Mouse (Mus musculus) frontal cortex, postnatal 10 days (tissue): ENCODE results near the gene Steap3.
"Not testable (repeated sequence)": the region's sequence is repeated elsewhere in the genome, so short reads cannot be mapped to it uniquely, and the experiment has no call there.

Experiments
- DNase-seq, 2 experiments: peaks; one replicate each; pipeline ENCODE4 v3.0.0; 2022; ENCODE audit warnings: low spot score in 2 of 2, mixed read lengths in 1 of 2

The Steap3 gene

DNA sequence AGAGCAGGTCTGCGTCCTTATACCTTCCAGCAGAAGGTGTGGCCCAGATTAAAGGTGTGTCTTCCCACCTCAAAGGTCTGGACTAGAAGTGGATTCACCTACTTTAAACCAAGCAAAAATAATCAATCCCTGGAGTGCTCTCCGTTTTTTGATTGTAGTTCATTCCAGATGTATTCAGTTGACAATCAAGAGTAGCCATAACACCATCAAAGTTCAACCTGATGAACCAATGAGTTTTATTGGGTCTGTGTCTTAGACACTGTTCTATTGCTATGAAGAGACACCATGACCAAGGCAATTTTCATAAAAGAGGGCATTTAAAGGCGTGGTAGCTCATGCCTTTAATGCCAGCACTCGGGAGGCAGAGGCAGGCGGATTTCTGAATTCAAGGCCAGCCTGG lies at the start of gene Steap3:
Gene Steap3 (minus strand): TSS at position 101 of the 400 bp plus-strand sequence.
- no peak for DNase-seq

DNA sequence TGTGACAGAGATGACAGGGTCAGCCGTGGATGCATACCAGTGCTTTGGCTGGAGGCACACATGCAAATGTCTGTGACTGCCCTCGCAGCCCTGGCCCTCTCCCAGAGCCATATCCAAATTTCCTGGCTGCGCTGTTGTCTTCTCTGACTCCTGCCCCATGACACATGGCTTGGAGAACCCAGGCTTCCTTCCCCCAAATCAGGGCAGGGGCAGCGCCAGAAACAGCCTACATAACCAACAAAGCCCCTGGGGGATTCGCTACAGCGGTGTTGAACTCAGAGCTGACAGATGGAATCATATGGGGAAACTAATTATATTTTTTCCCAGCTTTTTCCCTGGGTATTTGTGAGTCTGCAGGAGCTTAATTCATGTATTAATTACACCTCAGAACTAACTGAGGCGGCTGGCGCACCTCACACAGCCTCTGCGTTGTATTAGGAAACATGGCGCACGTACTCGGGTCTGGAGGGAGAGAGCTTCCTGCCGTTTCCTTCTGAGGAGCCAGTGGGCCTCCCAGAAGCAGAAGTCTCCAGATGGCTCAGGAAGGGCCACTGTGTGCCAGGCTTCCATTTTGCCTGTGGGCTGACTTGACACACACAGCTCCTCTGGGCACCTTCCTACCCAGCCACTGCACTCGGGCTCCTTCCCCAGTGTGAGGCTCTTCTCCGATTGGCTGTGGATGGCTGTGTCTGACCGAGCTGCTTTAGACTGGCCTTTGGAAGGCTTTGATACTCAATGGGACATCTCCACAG lies 48.9 kb upstream of the Steap3 start:
- DNase-seq = no peak

DNA sequence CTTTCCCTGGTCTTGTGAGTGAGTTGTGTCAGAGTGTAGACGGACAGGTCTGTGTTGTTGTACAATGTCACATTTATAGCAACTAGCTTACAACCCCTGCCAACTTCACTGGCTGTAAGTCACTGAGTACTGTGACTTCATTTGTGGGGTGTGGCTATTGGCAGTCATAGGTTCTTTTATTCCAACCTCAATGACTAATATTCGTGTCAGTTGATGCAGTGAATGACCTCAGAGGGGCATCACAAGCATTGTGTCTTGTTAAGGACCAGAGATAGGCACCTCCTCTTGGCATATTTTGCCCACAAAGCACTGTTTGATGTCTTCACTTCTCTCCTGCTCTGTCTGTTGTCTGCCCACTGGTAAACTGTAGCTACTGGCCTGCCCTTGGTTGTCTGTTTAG lies 33.3 kb upstream of the Steap3 start:
- no peak for DNase-seq

DNA sequence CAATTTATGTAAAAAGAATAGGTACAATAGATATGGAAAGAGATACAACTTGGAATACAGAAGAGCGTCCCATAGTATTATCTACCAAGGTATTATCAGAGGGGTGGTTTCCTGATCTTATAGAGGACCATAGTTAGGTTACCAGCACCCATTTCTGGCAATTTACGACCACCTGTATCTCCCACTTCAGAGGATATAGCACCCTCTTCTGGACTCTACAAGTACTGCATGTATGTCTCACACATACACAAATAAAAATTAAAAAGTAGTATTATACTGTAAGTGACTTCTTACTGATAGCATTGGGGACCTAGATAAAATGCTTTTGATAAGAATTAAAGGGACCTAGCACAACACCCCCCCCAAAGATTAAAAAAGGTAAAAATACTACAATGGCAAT lies 24.4 kb upstream of the Steap3 start:
- no peak for DNase-seq

DNA sequence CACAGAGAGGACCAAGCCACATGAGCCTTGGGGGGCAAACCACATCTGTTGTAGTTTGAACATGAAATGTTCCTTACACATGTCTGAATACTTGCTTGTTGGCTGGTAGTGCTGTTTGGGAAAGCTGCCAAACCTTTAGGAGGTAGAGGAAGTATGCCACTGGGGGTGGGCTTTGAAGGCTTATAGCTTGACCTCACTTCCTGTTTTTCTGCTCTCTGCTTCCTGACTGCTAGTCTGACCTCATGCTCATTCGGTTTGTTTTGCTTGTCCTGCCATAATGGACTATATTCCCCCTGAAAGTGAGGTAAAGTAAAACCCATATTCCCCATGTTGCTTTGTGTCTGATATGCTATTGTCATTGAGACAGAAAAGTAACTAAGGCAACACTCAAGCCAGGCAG lies 21.3 kb upstream of the Steap3 start:
- no peak for DNase-seq

DNA sequence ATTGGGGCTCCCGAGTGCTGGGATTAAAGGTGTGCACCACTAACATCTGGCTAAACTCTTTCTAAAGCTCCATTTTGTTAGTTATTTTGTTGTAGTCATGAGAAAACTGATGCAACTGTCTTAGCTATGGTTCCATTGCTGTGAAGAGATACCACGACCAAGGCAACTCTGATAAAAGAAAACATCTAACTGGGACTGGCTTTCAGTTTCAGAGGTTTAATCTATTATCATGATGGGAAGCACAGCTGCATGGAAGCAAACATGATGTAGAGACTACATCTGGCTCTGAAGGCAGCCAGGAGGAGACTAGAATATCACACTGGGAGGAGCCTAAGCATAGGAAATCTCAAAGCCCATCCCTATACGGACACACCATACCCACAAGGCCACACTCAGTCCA lies 19.2 kb upstream of the Steap3 start:
- DNase-seq = no peak

DNA sequence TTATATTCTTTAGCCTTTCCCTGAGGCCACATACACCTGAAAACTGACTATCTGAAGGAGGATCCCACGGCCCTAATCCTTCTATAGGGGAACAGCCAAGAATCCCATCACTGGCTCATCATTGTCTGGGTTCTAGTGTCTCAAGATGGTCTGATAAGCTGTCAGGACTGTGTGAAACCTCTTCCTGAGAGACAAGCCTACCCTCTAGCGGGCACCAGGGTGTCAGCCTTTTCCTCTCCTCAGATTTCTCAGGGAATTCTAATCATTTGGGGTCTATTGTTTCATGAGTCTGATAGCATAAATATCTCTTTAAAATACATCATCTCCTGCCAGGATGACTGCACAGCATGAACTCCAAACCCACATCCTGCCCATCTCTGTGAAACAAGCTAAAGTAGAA lies 17.3 kb upstream of the Steap3 start:
- no peak for DNase-seq

DNA sequence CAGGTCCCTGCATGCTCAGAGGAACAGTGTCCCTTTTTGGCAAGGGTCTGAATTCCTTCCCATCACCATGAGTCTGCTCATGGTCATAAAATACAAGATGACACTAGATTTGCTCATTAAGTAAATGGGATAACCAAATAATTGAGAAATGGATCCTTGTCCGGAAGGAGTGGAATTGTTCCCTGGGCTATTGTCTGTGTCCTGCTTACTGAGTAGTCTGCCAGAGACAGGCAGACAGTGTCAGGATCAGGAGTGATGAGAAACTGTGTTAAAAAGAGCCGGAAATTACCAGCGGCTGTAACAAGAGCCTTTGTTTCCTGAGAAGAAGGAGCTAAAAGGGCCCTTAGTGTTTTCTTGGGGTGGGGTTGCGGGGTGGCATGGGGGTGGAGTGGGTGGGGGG lies 15.2 kb upstream of the Steap3 start:
- DNase-seq = no peak

DNA sequence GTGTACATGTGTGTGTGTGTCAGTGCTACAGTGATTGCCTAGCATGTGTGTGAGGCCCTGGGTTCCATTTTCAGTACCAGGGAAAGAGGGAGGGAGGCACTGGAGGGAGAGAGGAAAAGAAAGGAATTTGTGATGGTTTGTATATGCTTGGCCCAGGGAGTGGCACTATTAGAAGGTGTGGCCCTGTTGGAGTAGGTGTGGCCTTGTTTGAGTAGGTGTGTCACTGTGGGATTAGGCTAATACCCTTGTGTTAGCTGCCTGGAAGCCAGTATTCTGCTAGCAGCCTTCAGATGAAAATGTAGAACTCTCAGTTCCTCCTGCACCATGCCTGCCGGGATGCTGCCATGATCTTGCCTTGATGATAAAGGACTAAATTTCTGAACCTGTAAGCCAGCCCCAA lies 3.6 kb upstream of the Steap3 start:
- not testable (repeated sequence) for DNase-seq

DNA sequence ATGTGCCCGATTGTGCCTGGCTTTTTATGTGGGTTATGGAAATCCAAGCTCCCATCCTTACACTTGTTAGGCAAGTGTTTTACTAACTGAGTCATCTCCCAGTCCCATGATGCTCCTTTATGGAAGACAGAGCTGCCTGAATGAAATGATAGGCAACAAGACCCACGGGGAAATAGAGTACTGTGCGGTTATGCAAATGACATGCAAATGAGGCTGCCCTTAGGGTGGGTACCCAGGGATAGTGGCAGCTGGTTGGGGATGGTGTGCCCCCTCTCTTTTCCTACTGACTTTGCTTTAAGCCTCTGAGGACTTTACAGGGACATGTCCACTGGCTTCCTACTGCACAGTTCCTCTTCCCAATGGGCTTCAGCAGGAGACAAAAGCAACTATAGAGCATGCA lies 2.7 kb upstream of the Steap3 start:
- no peak for DNase-seq

DNA sequence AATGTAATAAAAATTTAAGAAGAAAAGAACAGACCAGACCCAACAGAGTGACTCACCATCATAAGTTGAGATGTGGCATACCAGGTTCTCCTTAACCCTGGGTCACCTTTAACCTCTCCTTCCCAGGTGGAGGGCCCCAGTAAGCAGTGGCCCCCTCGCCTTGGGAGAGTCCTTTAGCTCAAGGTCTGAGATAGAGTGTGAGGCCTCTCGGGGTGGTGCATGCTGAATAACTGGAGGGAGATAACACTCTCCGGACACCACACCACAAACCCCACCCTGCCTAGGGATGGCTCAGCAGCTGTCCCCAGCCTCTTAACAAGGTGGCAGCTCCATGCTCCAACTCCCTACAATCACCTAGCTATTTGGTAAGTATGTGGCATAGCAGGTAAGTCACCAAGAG lies 1.6 kb downstream of the Steap3 start:
- DNase-seq = no peak

DNA sequence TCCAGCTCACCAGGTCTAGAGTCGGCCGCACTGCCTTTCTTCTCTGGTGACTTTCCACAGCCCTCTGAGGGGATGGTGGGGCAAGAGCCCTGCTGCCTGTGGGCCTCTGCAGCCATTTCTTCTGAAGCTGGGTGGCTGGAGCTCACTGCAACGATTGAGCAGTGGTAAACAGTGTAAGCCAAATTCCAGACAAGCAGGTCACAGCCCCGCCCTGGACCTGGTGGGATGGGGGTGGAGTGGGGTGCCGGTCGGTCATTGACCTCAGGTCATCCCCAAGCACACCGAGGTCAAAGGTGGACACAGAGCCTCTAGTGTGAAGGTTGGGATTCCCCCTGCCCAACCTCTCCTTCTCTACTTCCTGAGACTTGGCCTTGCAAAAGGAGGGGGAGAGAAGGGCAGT lies 2.4 kb downstream of the Steap3 start:
- no peak for DNase-seq

DNA sequence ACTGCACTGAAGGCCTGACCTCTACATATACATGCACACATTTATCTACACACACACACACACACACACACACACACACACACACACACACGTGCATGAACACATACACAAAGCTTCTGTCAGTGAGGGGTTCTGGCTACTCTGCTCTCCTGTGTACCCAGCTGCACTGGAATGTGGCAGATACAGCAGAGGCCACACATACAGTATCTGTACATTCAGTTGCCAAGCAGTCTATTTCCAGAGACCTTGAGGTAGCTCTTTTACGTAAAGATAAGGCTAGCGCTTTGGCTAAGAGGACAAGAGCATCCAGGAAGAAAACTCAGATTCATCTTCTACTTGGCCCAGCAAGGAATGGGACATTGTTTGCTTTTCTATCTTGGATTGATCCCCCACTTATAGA lies 4.9 kb downstream of the Steap3 start:
- DNase-seq = no peak

DNA sequence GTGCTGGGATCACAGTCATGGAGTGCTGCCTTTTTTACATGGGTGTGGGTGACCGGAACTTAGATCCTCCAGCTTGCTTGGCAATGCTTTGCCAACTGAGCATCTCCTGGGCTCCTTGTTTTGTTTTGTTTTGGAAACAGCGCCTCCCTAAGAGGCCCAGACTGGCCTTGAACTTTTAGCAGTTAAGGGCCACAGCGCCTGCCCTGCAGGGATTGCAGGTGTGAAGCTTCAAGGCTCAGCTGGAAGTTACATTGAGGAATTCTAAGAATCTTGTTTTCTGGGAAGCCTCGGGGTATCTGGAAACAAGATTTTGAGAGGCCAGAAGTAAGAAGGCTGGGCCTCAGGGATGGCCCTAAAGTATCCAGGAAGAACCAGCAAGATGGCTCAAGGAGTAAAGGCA lies 6.0 kb downstream of the Steap3 start:
- DNase-seq = no peak

DNA sequence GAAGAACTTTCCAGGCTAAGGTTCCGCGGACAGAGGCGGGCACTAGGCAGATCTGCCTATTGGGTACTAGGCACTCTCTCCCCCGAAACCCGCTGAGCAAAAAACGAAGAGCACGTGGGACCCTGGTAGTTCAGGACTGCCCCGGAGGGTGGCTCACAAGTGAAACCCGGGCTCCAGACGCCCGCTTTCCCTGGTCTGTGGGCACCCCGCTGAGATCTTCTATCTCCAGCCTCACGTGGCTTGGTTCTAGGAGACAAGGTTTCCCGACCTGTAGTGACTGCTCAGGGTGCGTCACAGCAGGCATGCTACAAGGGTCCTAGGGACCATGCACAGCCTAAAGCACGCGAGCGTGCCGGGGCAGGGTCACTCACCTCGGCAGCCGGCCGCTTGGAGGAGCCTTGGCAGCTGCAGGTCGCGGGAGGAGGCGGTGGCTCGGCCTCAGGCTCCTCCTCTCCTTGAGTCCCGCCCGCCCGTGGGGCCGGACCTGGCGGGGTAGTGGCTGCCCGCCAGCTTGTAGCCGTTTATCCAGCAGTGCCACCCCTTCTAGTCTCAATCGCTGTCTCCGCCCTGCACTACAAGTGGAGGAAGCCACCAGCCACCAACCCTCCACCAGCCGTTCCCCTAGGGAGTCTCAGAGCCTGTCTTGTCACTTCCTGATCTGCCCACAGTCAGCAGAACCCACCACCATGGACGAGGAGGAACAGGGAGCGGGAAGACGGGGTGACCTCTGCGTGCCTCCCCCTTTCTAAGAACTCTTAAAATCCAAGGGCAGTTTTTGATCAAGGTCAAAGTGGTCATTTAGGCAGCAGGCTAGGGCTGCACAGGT lies 7.4 kb downstream of the Steap3 start:
- DNase-seq = peak; percentile 68 to 73

DNA sequence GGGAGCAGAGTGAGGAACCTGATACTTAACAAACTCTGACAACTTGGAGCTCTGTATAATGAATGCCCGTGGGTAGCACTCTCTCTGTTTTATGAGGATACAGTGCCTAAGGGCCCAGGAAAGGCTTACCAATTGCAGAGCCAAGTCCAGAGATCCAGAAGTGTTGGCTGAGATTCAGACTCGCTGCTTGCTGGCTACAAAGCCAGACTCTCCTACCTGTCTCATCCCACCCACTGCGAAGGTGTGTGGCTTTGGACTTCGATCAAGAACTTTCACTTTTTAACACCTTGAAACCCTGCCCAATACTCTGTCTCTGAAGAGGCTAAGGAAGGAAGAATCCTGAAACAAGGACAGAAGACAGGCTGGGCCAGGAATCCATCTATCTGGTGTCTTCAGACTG lies 9.3 kb downstream of the Steap3 start:
- DNase-seq = no peak

DNA sequence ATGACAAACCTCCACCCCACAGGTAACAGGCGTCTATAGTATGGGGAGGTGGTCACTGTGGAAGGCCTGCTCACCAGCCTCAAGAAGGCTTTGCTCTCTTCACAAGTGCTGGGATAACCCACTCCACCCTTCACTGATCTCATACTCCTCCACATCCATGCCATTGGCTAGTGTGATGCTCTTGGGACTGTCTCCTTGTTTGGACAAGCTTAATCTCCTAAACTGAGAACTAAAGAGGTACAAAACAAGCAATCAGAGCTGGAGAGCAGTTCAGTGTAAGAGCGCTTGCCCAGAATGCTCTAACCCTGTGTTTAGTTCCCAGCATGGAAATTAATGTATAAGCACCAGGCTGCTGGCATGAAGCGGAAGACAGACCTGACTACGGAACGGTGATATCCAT lies 11.3 kb downstream of the Steap3 start:
- no peak for DNase-seq

DNA sequence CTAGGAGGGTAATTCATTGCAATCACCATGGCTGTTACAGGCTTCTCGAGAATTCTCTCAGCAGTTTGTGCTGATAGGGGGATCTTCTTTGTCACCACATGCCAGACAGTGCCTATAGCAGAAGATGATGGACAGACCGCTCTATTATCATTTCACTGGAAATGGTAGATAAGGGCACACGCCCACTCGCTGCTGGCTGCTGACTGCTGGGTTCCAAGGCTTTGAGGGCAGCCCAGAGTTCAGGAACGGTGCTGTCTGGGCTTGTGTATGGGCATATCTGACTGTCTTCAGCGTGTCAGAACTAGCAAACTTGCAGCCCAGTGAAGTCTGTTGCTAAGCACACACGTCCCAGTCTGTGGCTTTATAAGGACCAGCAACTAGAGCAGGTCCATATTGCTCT lies 13.3 kb downstream of the Steap3 start:
- DNase-seq = no peak

DNA sequence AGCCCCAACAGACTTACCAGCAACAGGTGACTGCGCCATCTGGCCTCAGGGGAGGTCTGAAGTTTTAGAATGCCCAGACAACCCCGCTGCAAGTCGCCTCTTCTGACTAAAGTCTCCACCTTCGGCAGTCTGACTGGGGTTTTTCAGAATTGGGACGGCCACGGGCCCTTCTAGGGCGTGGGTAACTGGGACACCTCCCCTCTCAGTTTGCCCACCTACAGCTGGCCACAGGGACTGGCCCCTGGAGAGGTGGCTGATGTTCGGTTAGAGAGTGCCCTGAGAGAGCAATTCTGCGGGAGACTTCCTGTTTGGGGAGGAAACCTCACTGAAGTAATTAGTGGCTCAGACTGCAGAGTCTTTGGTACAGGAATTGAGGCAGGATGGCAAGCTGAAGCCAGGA lies 13.8 kb downstream of the Steap3 start:
- no peak for DNase-seq

DNA sequence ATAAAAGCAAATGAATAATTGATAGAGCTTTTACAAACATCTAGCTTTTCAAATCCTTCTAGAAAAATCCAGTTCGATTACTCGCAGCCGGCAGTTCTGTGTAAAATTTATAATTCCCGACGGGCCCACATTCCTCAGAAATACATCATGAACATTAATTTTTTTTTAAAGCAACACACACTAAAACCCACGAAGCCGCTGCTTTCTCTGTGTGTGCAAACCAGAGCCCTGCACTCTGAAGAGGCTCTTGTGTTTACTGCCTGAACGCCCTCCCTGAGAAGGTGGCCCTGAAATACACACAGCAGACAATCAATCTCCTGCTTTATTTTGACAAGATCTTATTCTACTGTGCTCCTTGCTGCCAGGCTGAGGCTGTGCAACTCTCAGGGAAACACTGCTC lies 14.3 kb downstream of the Steap3 start:
- DNase-seq = no peak

DNA sequence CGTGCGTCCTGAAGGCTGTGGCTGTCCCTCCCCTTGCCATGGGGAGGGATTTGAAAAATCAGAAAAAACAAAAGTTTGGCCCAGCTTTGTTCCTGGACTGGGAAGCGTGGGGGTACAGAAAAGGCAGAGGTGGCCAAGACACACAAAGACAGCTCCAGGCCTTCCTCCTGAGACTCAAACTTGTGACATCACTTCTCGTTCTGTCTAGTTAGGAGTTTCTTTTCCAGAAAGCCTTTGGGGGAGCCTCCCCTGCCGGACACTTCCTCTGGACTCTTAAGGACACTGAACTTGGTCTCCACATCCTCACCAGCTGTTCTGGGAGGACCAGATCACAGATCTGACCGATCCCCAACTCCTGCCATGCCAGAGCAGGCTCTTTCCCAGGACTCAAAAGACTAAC lies 18.8 kb downstream of the Steap3 start:
- no peak for DNase-seq

DNA sequence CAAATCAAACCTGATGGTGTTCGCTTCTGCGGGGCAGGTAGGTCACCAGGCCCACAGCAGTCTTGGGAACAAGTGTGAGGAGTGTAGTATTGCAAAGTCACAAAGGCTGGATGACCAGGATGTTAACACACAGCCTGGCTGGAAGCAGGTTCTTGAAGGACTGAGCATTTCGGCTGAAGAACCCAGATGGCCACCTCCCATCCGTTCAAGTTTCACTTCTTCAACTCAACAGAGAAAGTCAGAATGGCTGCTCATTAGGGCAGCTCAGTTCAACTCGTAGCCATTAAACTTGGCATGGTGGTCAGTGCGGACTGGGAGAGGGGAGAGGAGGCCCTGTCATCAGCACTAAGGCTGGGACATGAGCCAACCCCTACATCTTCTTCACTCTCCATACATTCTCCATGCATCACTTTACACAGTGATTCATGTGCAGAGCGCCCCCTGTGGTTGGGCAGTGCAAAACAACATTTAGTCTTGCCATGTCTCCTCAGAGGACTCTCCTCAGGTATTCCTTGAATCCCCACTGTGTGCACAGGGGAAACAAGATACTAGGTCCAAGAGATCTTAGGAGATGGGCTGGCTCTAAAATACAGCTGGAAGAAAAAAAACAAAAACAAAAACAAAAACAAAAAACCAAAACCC lies 19.9 kb downstream of the Steap3 start:
- no peak for DNase-seq

DNA sequence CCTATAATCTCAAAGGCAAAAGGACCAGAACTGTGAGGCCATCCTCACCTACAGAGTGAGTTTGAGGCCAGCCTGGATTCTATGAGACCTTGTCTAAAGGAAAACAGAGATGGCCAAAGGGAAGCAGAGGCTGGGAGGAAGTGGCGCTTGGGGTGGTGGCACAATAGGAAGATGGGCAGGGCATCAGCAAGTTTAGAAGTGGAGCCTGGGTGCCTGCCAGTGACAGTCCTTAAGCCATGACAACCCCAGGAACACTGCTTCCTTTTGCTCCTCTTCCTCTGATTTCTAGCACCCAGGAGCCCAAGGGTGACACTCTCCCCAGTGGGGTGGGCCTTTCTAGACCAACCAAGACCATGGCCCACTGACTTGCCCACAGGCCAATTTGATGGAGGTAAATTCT lies 21.3 kb downstream of the Steap3 start:
- DNase-seq = no peak
